Mouse (Mus musculus): ENCODE measurements around the gene Fam71e2.

The Fam71e2 gene

GRCm38 (mm10) chr7:4739041-4739543 lies 32.0 kb downstream of the Fam71e2 start:
- no peak for DNase-seq (ENCODE audit: low read depth, low spot score)

- no peak for DNase-seq (ENCODE audit: low read depth, low spot score)
These were observed 38.1 kb downstream of the Fam71e2 start for GRCm38 (mm10) chr7:4732968-4733392.

DNA sequence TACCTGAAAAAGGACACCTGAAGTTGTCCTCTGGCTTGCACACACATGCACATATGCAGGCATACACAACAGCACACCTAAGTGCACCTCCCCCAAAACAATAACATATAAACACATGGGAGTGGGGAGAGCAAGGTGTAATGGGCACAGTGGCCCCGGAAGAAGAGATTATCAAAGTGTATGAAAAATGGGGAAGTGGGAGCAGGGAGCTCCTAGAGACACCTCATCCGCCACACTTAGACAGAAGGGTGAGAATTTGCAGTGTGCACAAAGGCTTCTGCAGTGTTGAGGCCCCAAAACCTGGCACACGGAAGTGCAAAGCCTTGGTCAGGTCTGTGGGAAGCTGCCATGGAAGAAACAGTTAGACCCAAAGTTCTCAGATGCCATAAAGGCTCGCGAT lies 40.0 kb downstream of the Fam71e2 start:
- no peak for DNase-seq (ENCODE audit: low read depth, low spot score)

- no peak for DNase-seq (ENCODE audit: low read depth, low spot score)
These were observed 45.9 kb downstream of the Fam71e2 start, which contains the start of gene Tmem150b for GRCm38 (mm10) chr7:4725169-4725568. Gene Tmem150b, minus strand, starts transcription at chr7:4725249.

GRCm38 (mm10) chr7:4724359-4724758 lies 46.7 kb downstream of the Fam71e2 start:
- DNase-seq (ENCODE audit: low read depth, low spot score), result no peak

- no peak for DNase-seq (ENCODE audit: low read depth, low spot score)
These were observed 47.6 kb downstream of the Fam71e2 start for GRCm38 (mm10) chr7:4723508-4723907.

DNA sequence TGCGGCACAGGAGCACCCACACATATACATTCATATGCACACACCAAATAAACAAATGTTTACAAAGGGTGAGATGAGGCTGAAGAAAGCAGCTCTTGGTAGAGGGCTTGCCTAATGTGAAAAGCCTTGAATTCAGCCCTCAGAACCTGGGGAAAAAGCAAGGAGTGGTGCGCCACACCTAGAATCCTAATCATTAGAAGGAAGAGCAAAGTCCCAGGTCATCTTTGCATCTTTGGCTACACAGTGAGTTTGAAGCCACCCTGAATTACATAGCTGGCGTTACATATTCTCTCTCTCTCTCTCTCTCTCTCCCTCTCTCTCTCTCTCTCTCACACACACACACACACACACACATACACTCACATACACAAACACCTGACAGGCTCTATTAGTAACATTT lies 51.8 kb downstream of the Fam71e2 start:
- DNase-seq (ENCODE audit: low read depth, low spot score), result no peak

- no peak for DNase-seq (ENCODE audit: low read depth, low spot score)
These were observed 54.1 kb downstream of the Fam71e2 start for GRCm38 (mm10) chr7:4716955-4717354.

- no peak for DNase-seq (ENCODE audit: low read depth, low spot score)
These were observed 58.5 kb downstream of the Fam71e2 start for GRCm38 (mm10) chr7:4712594-4712993.

DNA sequence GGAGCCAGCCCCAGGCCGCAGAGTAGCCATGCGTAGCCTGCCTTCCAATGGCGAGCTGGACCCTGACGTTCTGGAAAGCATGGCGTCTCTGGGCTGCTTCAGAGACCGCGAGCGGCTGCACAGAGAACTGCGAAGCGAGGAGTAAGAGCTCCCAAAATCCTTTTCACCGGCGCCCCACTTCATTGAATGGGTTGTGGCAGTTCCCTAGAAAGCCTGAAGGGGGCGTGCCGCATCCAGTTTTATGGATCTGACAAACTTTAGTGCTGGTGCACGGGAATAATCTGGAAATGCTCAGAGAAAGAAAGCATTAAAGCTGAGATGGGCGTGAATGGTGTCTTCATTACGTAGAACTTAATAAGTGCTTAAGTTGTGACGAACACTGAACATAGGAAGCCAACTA lies 66.0 kb downstream of the Fam71e2 start:
- no peak for DNase-seq (ENCODE audit: low read depth, low spot score)

Data from retina, adult 2 months (tissue).